Mouse (Mus musculus) brain, embryonic 14.5 days (tissue): ENCODE measurements around the gene Aida.

Experiments
- CTCF ChIP-seq: fragments of 200-500 bp; IDR thresholded peaks from 2 replicates; pipeline ENCODE4 v1.5.1; 2012; ENCODE audit warnings: inconsistent platforms, mild to moderate bottlenecking, moderate library complexity, borderline replicate concordance; ENCODE audit not compliant: insufficient read depth, insufficient read length; ENCODE audit errors: extremely low read depth
- POLR2A ChIP-seq: fragments of 200-500 bp; IDR thresholded peaks from 2 replicates; pipeline ENCODE4 v1.6.1; 2012; ENCODE audit warnings: mild to moderate bottlenecking, inconsistent platforms, borderline replicate concordance; ENCODE audit not compliant: poor library complexity, insufficient read depth, insufficient read length, severe bottlenecking; ENCODE audit errors: extremely low read depth

GRCm38 (mm10) chr1:183267666-183268065, 28.7 kb upstream of the Aida start:
- TF ChIP-seq CTCF (no peak), POLR2A (no peak)
